Mouse (Mus musculus): Measurements from ENCODE around the gene Inca1.

DNA sequence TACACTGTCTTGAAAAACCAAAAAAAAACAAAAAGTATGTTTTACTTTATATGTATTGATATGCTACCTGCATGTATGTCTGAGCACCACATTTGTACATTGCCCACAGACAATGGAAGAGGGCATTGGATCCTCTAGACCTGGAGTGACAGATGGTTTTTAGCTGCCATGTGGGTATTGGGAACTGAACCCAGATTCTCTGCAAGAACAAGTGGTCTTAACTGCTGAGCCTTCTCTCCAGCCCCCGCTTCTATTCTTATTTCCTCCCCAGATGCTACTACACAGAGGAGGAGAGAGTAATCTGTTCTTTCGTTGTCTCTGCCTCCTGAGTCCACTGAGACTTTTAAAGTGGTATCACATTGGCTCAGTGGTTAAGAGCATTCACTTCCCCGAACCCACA, 6.5 kb downstream of the Inca1 start:
- TF ChIP-seq GATA1 (IDR thresholded peaks at IDR 0.05; ENCODE audit: borderline replicate concordance, low read length): no peak
- TF ChIP-seq FLI1 (IDR thresholded peaks at IDR 0.05; ENCODE audit: low read length): no peak

Data from megakaryocyte, embryonic 14.5 days (primary cell).